8 mouse cellular contexts compared by ENCODE assay signal in genomic region chr9:103443121-103443823, GRCm38 (mm10). TPM values are rescaled to one million over a fixed set of nuclear protein-coding genes. Genes with fewer than 3 reads are reported as not detected.
A peak's percentile ranks its signal among the peaks of the same experiment; 100 is the strongest.
DNase-seq lines count a peak whose midpoint lies in the region; ATAC-seq and TF ChIP-seq lines count a peak whose summit lies in the region.
"Had no signal": no experiment of that assay in that cellular context is flagged by ENCODE, and none has a peak within 500 bp of the region (broad histone marks: within the 10 kb centered on the region; RNA-seq: fewer than 3 reads in every experiment).

No protein-coding gene starts in this region.

- H3K27ac ChIP-seq in layer of hippocampus, adult 2 months, result peak overlapping the region; percentile 64; the same call in 1 of the 2 replicates
- peak overlapping the region; percentile 29; the same call in 1 of the 2 replicates for H3K27ac ChIP-seq in embryonic facial prominence, embryonic 13.5 days
- peak overlapping the region; percentile 46 for H3K27ac ChIP-seq in hindbrain, embryonic 16.5 days (ENCODE audit: low read depth, low read length)
- H3K27ac ChIP-seq in neural tube, embryonic 13.5 days (replicated peaks), result peak overlapping the region; percentile 78
- H3K27ac ChIP-seq in intestine, embryonic 15.5 days, result no peak overlapping the region
- H3K27ac ChIP-seq: macrophage had no signal

- H3K4me1 ChIP-seq in embryonic facial prominence, embryonic 13.5 days, result peaks cover 30% of the 10 kb centered on the region
- peaks cover 12% of the 10 kb centered on the region for H3K4me1 ChIP-seq in hindbrain, embryonic 16.5 days (ENCODE audit: control insufficient read depth, insufficient read depth, low read depth, low read length)
- H3K4me1 ChIP-seq in neural tube, embryonic 13.5 days (replicated peaks), result peaks cover 20% of the 10 kb centered on the region
- H3K4me1 ChIP-seq in intestine, embryonic 15.5 days (replicated peaks), result peaks cover 5% of the 10 kb centered on the region

- peak overlapping the region; percentile 39 for H3K4me2 ChIP-seq in embryonic facial prominence, embryonic 13.5 days
- H3K4me2 ChIP-seq in hindbrain, embryonic 16.5 days (ENCODE audit: low read length), result peak overlapping the region; percentile 8
- 0 out of 2 replicates have a peak overlapping the region, but pooled peaks have one; percentile 25 for H3K4me2 ChIP-seq in neural tube, embryonic 13.5 days
- H3K4me2 ChIP-seq in intestine, embryonic 15.5 days (replicated peaks), result no peak overlapping the region

- WGBS in embryonic facial prominence, embryonic 13.5 days, result 11% methylated on average over 13 of the region's 13 CpGs
- WGBS in hindbrain, embryonic 16.5 days, result 17% methylated on average over 13 of the region's 13 CpGs
- WGBS in neural tube, embryonic 13.5 days, result 26% methylated on average over 13 of the region's 13 CpGs
- WGBS in intestine, embryonic 15.5 days, result 26% methylated on average over 13 of the region's 13 CpGs

- peak in 1 of 2 experiments; percentile 13 for DNase-seq in layer of hippocampus, adult 2 months (ENCODE audit: low spot score in 2 of 2)
- no peak for DNase-seq in layer of hippocampus, postnatal 25 days (ENCODE audit: extremely low spot score in 1 of 2, low spot score in 1 of 2)
- DNase-seq in right cerebral cortex, postnatal 4 days, result no peak

- no peaks in the 10 kb centered on the region for H3K9me3 ChIP-seq in embryonic facial prominence, embryonic 13.5 days
- H3K9me3 ChIP-seq in hindbrain, embryonic 16.5 days (ENCODE audit: control insufficient read depth, low read length), result no peaks in the 10 kb centered on the region
- 0 out of 2 replicates have a peak, but pooled peaks cover 3% of the 10 kb centered on the region for H3K9me3 ChIP-seq in neural tube, embryonic 13.5 days
- H3K9me3 ChIP-seq in intestine, embryonic 15.5 days, result no peaks in the 10 kb centered on the region

- ATAC-seq in embryonic facial prominence, embryonic 13.5 days (ENCODE audit: insufficient number of reproducible peaks, insufficient read depth, low FRiP score, low TSS enrichment, low read depth), result no peak
- peak; percentile 74 for ATAC-seq in hindbrain, embryonic 16.5 days
- peak; percentile 86 for ATAC-seq in neural tube, embryonic 13.5 days (ENCODE audit: low read depth)
- ATAC-seq in intestine, embryonic 15.5 days, result no peak

- H3K36me3 ChIP-seq in embryonic facial prominence, embryonic 13.5 days, result no peaks in the 10 kb centered on the region
- H3K36me3 ChIP-seq in hindbrain, embryonic 16.5 days (ENCODE audit: control insufficient read depth, insufficient read depth, low read length), result no peaks in the 10 kb centered on the region
- no peaks in the 10 kb centered on the region for H3K36me3 ChIP-seq in neural tube, embryonic 13.5 days
- H3K36me3 ChIP-seq in intestine, embryonic 15.5 days, result no peaks in the 10 kb centered on the region

- H3K9ac ChIP-seq in embryonic facial prominence, embryonic 13.5 days, result no peak overlapping the region
- no peak overlapping the region for H3K9ac ChIP-seq in hindbrain, embryonic 16.5 days (ENCODE audit: low read depth, low read length)
- H3K9ac ChIP-seq in neural tube, embryonic 13.5 days, result 0 out of 2 replicates have a peak overlapping the region, but pooled peaks have one; percentile 35
- no peak overlapping the region for H3K9ac ChIP-seq in intestine, embryonic 15.5 days

- peak overlapping the region; percentile 19; the same call in 1 of the 2 replicates for H3K4me3 ChIP-seq in layer of hippocampus, adult 2 months
- H3K4me3 ChIP-seq in embryonic facial prominence, embryonic 13.5 days, result no peak overlapping the region
- no peak overlapping the region for H3K4me3 ChIP-seq in hindbrain, embryonic 16.5 days (ENCODE audit: low read length)
- H3K4me3 ChIP-seq in neural tube, embryonic 13.5 days, result no peak overlapping the region
- no peak overlapping the region for H3K4me3 ChIP-seq in intestine, embryonic 15.5 days (replicated peaks)

- TF ChIP-seq CTCF in layer of hippocampus, adult 2 months (conservative IDR thresholded peaks at IDR 0.05), result no peak

- no peaks in the 10 kb centered on the region for H3K27me3 ChIP-seq in embryonic facial prominence, embryonic 13.5 days
- H3K27me3 ChIP-seq in hindbrain, embryonic 16.5 days (replicated peaks; ENCODE audit: control insufficient read depth, insufficient read depth, low read length), result no peaks in the 10 kb centered on the region
- no peaks in the 10 kb centered on the region for H3K27me3 ChIP-seq in neural tube, embryonic 13.5 days
- H3K27me3 ChIP-seq in intestine, embryonic 15.5 days (replicated peaks), result no peaks in the 10 kb centered on the region

RNA-seq across cellular contexts. Expression of gene Bfsp2, which starts 36.9 kb away (rescaled TPM):
- 1 to 10 TPM; 2.0 to 2.3 TPM for total RNA-seq in layer of hippocampus, adult 2 months (2021)
- total RNA-seq in layer of hippocampus, postnatal 25 days (2021), result 1 to 10 TPM; 6.0 to 8.1 TPM
- polyA plus RNA-seq in embryonic facial prominence, embryonic 13.5 days (2015; fragmentation: Nextera tagmentation; extraction: Ambion mirVana), result 2.6 and 5.1 TPM in 2 replicates
- polyA plus RNA-seq in hindbrain, embryonic 16.5 days (2015; fragmentation: Nextera tagmentation; extraction: Ambion mirVana), result 5.0 and 6.0 TPM in 2 replicates
- polyA plus RNA-seq in neural tube, embryonic 13.5 days (2015; fragmentation: Nextera tagmentation; extraction: Ambion mirVana), result 1.2 and 1.5 TPM in 2 replicates
- 0.19 and 0.76 TPM in 2 replicates for polyA plus RNA-seq in intestine, embryonic 15.5 days (2015; fragmentation: Nextera tagmentation; extraction: Ambion mirVana)
- polyA plus RNA-seq: macrophage had no signal

Comparison
In these comparisons a context has a peak if more than half of its experiments do, and no peak if none do; other contexts are left out.
1. ATAC-seq: peak in hindbrain, embryonic 16.5 days (single experiment) and neural tube, embryonic 13.5 days (single experiment); none in embryonic facial prominence, embryonic 13.5 days (single experiment) and intestine, embryonic 15.5 days (single experiment).